Mouse (Mus musculus): ENCODE measurements at regions not wholly inside any gene's neighbourhood (a gene's known extent, or its start where the extent isn't known, plus 50 kb on each side); places are given as distances from the start of the nearest gene placed in this dataset.
A peak's percentile ranks its signal among the peaks of the same experiment; 100 is the strongest.

DNA sequence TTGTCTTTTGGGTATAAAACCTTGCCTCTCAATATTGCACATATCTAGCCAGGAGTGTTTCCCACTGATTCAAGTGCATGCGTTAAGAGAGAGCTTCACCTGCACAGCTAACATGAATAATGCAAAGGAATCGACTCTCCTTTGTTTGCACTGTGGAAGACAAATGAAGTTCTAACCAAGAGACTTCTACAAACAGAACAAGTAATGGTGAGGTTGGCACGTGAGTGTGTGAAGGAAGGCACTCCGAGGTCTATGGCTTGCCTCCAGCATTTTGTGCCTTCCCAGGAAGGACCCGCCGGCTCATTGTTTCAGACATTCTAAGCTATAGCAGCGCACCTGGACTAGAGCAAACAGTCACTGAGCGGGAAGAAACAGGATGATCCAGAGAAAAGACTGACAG, 238.5 kb upstream of the Gm5148 start:
- no peak for DNase-seq

DNA sequence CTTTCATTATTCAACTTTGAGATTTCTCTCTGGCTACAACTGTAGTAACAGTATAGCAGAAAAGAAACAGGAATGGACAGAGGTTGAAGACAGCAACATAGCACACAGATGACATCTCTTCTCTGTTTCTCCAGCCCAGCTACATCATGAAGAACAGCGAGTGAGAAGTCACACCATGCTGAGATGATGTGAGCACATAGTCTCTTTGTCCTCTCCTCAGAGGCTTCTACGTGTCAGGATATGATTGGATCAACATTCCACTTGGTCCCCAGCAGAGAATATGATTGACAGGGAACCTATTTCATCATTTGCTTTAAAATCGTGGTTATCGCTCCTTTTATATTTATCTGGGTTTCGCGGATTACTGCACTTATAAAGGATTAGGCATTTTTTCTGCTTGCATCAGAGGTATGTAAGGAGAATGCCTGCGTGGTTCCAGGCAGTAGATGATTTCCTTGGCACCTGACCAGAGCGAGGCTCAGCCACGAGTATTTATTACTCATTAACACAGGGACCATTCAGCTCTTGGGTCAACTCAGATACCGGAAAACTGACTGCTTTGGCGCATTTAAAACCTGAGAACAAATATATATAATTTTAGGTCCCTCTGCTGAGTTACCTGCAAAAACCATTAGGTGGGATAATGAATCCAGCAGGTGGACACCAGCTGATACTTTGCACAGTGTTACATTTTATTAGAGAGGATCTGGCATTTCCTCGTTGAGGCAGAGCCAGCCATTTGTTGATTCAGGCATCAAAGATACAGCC, 237.9 kb upstream of the Gm5148 start:
- DNase-seq: peak; percentile 27

DNA sequence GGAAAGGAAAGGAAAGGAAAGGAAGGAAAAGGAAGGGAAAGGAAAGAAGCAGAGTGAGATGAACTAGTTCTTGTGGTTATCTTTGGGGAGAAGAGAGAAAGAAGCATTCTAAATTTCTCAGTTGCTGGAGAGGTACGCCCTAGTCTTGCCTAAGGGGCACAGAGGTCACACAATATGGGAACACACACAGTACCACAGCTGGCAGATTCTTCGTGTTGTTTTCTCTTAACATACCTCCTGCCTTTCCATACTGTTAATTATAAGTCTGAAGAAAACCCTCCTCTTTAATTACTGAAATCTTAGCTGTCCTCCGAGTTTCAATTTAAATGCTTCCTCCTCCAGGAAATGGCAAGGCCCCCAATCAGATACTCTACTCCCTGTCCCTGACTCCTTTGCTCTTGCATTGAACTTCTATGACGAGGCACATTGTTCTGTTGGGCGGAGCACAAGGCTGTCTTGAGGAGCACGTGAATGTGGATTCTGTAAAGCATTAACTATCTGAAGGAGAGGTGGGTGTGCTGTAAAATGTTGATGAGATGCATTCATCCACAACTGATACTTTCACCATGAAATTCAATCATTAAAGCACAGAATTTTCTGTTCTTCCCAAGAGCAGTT, 234.2 kb upstream of the Gm5148 start:
- DNase-seq: no peak

DNA sequence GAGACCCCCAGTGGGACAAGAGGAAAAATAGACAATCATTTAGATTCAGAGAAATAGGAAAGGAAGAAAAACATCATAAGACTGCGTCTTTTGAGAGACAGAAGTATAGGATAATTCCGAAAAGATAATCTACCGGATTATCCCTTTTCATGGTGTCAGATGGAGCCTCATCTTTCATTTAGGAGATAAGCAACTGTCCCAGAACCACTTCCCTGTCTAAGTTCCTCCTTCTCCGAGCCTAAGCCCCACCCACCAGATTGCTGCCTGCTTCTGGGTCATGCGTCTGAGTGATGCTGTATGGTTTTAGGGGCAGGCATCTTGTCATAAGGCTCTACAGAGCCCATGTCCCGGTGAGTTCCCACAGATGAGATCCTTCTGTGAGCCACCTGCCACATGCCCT, 232.3 kb upstream of the Gm5148 start:
- no peak for DNase-seq

DNA sequence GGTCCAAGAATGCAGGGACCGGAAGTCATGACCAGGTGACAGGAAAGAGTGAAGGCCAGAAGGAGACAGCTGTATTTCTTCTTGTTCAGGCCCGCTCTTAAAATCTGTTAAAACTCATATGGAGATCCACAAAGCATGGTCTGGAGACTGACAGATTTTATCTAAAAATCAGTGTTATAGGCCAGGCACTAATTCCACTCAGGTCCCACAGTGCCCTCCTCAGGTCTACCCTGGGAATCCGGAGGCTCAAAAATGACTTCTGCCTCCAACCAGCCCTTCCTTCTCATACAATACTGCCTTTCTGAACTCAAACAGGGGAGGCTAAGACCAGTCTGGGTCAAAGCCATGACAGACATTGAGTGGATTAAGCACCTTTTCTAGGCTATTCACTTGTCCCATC, 228.6 kb upstream of the Gm5148 start:
- peak; percentile 57 for DNase-seq

DNA sequence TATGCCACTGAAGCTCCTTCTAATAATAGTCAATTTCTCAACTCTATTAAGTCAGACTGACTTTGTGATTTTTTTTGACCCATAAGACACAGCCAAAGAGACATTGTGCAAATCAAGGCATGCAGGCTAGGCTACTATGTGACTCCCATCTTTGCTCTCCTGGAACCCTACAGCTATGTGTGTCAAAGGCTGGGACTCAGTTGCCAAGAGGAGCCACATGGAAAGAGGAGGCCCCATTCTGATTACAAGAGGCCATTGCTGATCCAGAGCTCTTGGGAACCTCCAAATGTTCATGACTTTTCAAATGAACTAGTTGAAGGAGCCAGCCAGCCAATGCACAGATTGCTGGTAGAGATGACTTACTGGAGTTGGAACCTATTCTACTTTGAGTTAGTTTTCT, 228.0 kb upstream of the Gm5148 start:
- DNase-seq: no peak

DNA sequence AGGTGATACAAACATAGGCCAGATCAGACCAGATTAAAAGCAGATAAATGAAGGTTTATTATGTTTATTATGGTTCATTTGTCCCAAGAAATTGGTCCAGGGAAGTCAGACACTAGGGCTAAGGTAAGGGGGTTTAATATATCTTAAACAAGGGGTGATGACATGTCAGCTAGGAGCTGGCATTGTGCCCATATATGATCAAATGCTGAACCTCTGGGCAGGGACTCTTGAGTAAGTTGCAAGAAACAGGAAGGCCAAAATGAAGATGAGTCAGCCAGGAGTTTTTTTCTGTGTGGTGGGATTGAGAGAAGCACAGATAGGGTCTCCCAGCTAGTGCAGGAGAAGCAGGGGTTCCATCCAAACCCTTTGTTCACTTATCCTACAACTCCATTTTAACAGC, 219.4 kb upstream of the Gm5148 start:
- no peak for DNase-seq

DNA sequence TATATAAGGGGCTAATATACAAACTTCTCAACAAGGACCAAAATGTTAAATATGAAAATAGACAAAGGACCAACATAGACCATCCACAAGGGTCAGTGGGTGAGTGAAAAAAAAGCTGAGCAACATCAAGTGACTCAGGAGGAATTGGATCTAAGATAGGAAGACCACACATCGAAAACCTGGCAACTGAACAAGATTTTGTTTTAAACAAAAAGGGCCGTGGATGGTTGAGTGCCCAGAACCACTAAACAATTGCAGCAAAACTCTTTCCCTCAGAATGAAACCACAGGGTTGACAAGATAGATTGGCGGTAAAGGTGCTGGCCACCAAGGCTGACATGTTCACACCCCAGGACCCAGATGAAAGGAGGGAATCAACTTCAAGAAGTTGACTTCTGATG, 215.7 kb upstream of the Gm5148 start:
- no peak for DNase-seq

DNA sequence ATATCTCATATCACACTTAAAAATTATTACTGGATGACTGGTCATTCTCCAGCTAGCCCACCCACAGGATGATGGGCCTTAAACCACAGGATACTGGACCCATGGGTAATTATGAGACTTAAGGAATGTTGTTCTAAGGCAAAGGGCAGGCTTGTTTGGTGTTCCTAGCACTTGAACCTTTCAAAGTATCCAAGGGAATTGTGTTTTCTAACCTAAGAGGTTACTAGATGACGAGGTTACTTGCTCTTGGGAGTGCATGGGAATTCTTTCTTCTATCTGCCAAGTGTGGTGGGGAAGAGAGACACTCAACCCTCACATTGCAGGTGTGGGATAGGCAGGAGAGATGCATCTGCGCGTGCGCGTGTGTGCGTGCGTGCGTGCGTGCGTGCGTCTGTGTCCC, 214.6 kb upstream of the Gm5148 start:
- DNase-seq: no peak

DNA sequence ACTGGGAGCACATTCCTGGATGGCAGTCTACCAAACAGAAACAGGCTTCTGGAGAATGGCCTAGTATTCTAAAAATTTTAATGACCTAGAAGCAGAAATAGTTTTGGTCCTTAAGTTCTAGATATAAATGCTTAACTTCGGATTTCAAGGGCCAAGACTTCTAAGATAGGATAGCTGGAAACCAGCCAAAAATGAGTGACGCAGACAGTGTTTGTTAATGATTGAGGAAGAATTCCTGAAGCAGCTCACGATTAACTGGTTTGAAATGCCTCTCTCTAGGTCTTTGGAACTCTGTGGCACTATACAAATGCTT, 213.9 kb upstream of the Gm5148 start:
- peak; percentile 65 for DNase-seq

DNA sequence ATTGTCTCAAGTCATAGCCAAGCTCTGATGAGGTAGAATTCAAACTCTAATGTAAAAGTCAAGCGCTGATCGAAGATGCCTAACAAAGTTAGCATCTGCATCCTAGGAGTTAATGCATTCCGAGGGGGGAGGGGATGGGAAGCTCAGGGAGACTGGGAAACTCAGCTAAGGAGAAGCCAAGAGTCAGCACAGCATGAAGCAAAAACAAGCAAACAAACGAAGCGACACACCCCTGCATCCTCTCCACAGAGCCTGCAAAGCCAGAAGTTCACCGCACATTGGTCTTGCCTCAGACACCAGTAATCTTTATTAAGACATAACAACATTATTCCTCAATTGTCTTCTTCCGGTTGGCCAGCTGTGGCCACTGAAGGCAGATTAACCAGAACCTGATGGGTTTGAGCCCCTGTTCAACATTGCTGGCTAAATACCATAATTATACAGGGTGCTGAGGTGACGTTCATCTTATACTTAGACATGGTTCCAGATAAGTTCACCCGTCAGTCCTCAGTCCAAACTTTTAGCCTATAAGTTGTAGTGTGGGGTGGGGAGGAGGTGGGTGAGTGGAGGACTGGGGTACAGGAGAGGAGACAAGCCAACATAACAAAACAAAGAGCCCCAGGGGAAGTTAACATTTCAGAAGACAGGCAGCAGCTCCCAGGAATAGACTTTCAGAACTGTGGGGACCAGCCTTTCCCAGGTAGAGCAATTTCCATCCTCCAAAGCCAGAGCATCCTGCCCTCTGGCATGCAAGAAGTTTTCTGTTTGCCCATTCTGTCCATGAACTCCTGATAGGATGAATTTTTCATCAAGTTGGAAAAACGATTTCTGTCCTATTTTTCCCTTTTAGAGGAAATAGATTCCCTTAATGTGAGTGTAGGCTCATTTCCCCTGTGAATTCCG, 213.3 kb upstream of the Gm5148 start:
- DNase-seq: peak; percentile 32

DNA sequence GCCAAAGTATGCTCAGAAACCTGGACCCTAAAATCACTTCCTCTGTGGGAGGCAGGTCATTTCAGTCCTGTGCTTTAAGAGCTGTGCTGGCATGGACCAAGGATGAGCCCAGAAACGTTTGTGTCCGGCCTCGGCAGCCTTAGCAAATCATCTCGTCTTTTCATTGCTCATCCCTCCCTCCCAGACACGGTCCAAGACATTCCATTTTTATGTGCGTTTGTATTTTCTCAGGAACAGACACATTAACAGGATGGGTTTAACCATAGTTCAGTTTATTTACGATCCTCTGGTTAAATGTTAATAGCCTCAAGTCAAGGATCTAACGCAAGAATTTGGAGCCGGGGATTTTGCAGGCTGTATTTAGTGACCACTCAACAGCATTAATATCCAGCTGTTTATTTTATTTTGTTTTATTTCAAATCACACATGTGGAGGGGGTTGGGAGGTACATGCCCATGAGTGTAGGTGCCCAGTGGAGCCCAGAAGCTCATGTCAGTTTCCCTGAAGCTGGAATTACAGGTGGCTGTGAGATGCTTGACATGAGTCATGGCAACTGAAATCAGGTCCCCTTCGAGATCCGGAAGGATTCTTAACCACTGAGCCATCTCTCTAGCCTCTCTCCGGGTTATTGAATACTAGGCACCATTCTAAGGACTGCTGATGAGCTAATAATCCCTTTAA, 212.1 kb upstream of the Gm5148 start:
- no peak for DNase-seq

DNA sequence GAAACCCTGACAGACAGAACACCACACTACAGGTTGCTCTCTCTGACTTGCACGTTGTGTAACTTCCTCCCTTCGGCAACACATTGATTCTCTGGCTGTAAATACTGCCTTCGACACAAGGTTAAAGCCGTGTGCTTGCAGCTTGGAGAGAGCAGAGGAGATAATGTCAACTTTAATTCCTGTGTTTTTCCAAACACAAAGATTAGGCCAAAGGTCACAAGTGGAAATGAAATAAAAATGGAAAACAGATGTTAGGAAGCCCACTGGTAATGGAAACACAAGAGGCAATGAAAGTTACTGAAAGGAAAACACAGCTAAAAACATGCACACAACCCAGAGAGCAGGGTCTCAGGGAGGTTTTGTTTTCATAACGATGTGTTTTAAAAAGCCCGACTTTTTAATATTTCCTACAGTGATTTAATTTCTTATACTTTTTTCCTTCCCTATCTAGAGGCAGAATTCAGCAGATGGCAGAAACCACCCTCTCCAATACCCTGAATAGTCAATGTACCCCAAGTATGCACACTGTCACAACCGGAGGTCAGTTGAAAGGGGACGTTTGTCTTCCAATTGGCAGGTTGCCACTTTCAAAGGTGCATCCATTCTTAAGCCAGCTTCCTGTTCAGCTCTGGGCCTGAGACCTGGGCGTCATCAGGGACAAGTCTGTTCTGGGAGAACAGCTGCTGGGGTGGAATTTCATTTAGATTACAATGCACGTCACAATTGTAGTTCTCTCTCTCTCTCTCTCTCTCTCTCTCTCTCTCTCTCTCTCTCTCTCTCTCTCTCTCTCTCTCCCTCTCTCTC, 210.8 kb upstream of the Gm5148 start:
- peak; percentile 69 for DNase-seq

DNA sequence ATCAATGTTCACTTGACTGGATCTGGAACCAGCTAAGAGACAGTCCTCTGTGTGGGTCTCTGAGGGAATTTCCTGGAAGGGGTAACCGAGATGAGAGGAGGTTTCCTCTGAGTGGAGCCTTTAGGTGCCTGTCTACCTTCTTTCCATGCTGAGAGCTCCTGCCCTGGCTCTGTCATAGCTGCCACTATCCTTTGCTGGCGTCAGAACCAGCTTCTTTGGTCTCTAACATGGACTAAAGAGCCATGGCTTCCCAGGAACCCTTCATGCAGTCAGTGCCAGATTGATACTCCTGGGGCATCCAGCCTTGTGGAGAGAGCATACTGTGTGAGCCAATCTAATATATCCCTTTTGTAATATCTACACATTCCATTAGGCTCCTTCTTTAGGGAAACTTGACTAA, 209.9 kb upstream of the Gm5148 start:
- DNase-seq: no peak

DNA sequence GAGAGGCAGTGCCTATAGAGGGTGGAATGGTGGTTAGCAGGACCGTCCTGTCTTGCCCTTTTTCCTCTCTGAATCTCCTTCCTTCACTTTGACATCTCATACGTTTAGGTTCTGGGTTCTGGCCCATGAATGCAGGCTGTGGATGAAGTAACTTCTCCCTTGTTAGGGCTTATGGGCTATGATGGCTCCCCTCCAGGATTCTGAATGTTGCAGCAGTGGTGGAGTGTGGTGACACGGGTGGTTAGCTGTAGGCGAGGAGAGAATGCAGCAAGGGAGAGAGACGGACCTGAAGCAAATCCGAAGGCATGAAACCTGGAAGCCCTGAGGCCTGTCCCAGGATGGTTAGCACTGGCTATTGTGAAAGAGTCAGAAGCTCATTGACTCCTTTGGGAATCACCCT, 204.4 kb upstream of the Gm5148 start:
- DNase-seq: no peak

DNA sequence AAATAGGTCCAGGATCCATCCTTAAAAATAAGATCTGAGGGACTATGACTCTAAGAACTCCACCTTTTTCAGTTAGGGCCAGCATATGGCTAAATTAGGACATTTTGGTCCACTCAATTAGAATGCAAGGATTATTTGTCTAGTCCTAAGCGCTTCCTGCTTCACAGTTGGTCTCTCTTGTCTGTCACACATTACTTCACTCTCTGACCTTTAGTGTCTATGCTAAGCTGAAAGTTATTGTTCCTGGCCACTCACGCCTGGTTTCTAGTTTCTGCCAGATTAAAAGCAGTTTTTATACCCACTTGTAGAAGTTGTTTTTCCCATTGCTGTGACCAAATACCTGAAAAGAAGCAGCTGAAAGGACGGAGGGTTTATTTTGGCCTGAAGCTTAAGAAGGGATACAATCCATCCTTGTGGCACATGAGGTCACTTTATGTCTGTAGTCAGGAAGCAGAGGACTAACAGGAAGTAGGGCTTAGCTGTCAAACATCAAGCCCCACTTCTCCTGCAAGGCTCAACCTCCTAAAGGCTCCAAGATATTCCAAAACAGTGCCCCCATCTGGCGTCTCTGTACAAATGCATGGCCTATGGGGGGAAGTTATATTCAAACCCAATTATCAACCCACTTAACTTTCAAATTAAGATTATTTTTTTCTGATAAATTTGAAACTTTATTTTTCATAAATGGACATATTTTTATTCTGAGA, 195.3 kb upstream of the Gm5148 start:
- no peak for DNase-seq

DNA sequence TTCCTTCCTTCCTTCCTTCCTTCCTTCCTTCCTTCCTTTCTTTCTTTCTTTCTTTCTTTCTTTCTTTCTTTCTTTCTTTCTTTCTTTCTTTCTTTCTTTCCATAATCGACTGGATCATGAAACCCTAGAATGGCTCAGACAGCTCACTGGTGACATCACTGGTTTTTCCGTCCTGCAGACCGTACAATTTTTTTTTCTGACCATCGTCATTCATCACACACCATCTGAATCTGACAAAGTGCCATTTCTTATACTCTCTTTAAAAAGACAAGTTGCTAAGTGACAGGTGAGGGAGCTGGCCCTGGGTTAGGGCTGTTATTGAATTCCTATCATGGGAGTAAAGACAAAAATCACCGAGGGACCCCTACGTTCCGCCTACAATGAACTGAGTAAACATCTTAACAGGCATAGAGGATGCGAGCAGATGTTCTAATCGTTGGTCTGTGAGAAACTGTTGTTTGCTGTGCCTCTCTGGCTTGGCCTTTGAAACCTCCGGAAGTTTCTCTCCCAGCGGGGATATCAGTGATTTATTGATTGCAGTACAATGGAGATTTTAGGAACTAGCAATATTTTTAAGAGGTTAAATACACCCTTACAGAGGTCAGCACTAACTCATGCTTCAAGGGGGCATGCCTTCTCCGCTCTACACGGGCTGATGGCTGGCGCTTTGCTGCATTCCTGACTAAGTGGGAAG, 192.6 kb upstream of the Gm5148 start:
- peak; percentile 18 for DNase-seq

DNA sequence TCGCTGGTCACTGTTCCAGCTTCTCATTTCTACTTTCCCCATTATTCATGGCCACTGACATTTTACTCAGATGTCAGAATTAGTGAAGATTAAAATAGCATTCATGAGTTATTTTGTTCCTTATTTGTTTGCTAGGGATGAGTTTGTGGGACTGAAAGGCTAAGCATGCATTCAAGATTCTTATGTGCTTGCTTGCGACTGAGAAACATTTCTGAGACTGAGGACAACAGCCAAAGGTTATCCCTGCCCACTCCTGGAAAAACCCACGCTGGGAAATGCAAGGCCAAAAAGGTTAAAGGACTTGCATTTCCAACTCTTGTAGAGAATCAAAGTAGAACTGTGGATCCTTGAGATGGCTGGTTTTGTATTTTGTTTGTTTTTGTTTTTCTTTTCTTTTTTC, 192.0 kb upstream of the Gm5148 start:
- no peak for DNase-seq

DNA sequence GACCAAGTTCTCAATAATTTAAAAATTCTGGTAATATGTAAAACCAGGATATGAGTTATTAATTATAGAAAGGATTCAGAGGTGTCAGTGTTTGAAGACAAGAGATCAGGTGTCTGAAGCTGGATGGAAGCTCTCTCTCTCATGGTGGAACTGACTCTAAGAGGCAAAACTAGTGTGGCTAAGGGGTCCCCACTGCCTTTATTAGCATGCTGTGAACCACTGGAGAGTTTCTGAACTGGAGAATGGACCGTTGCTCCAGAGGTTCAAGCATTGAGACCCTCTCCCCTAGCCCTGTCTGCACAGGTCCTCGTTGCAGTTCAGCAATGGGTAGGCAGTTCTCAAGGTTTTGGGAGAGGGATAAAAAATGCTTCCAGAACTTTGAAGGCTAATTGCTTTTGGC, 191.4 kb upstream of the Gm5148 start:
- no peak for DNase-seq

DNA sequence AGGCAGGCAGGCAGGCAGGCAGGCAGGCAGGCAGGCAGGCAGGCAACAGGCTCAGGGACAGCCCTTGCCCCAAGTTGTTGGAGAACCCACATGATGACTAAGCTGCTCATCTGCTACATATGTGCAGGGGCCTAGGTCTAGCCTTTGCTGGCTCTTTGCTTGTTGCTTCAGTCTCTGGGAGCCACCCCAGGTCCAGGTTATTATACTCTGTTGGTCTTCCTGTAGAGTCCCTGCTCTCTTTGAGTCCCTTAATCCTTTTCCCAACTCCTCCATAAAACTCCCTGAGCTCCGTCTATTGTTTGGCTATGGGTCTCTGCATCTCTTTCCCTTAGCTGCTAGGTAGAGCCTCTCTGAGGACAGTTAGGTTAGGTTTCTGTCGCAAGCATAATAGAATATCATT, 189.8 kb upstream of the Gm5148 start:
- no peak for DNase-seq

DNA sequence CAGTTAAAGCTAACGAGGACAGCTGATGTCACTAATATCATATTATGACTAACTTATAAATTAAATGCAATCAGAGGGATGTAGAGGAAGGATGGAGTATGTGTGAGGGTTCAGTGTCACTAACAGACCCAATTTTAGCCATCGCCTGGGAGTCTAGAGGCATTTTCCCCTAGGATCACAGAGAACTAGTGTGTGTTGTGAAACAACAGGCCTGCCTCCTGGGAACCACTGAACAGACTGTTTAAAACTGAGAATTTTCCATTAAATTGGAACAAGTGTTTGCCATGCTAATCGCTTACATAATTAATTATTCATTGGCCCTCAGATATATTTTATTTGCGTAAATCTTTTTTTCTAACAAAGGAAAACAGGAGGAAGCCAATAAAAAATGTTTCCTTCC, 185.5 kb upstream of the Gm5148 start:
- no peak for DNase-seq
